Mouse (Mus musculus) CH12.LX (cell line): ENCODE measurements around the gene Eml3. TPM values are rescaled to one million over a fixed set of nuclear protein-coding genes. Genes with fewer than 3 reads are reported as not detected.
A peak's percentile ranks its signal among the peaks of the same experiment; 100 is the strongest.

Experiments
- DNase-seq: peaks from one replicate; pipeline ENCODE4 v3.0.0-alpha.2; 2013; ENCODE audit errors: extremely low read depth
- H3K27ac ChIP-seq: 2 replicates; pipeline ENCODE4 v1.5.1; 2012; ENCODE audit warnings: low read depth, mild to moderate bottlenecking, control low read depth, moderate library complexity; ENCODE audit not compliant: insufficient read depth
- H3K27me3 ChIP-seq: replicated peaks from 2 replicates; pipeline ENCODE3; 2012; ENCODE audit warnings: inconsistent platforms
- H3K36me3 ChIP-seq, 2 experiments: replicated peaks in 1 of 2; 2 replicates each; pipeline versions ENCODE3 to v1.6.1; 2012; ENCODE audit warnings: inconsistent platforms in 1 of 2, low read length in 1 of 2, mild to moderate bottlenecking in 1 of 2, mixed read lengths in 1 of 2, moderate library complexity in 1 of 2; ENCODE audit not compliant: control insufficient read depth in 1 of 2, insufficient read depth in 1 of 2
- H3K4me1 ChIP-seq, 2 experiments: 2 replicates each; pipeline ENCODE4 v1.6.1; 2012; ENCODE audit warnings: inconsistent platforms in 1 of 2, moderate library complexity in 1 of 2; ENCODE audit not compliant: insufficient read depth in 2 of 2, control insufficient read depth in 1 of 2
- H3K4me2 ChIP-seq: 2 replicates; pipeline ENCODE4 v1.6.1; 2012; ENCODE audit warnings: low read depth, mild to moderate bottlenecking, control low read depth; ENCODE audit not compliant: poor library complexity, insufficient read depth, severe bottlenecking
- H3K4me3 ChIP-seq, 3 experiments: fragments of 150-350 bp in 1 of 3; sonication (generic) in 1 of 3; replicated peaks in 1 of 3; 2 replicates each; pipeline versions ENCODE3 to v1.5.1; 2011 to 2012; ENCODE audit warnings: low read depth in 2 of 3, low read length in 2 of 3, mild to moderate bottlenecking in 2 of 3, moderate library complexity in 2 of 3, control low read depth in 1 of 3, improper control_type of control experiment in 1 of 3, inconsistent platforms in 1 of 3, mixed read lengths in 1 of 3; ENCODE audit not compliant: poor library complexity in 1 of 3
- H3K79me2 ChIP-seq: replicated peaks from 2 replicates; pipeline ENCODE4 v1.6.1; 2012; ENCODE audit warnings: mild to moderate bottlenecking, moderate library complexity; ENCODE audit not compliant: control insufficient read depth, poor library complexity, insufficient read depth, severe bottlenecking; ENCODE audit errors: extremely low read depth
- H3K9ac ChIP-seq: 2 replicates; pipeline ENCODE4 v1.6.1; 2012; ENCODE audit warnings: low read depth, mild to moderate bottlenecking, control low read depth, moderate library complexity; ENCODE audit not compliant: insufficient read depth
- H3K9me3 ChIP-seq: replicated peaks from 2 replicates; pipeline ENCODE3; 2012; ENCODE audit warnings: low read length, inconsistent platforms, mixed read lengths
- BHLHE40 ChIP-seq: IDR thresholded peaks from 2 replicates; pipeline ENCODE4 v1.6.1; 2011; ENCODE audit warnings: mild to moderate bottlenecking, low read depth, low read length, improper control_type of control experiment
- CTCF ChIP-seq, 2 experiments: IDR thresholded peaks in 1 of 2; conservative IDR thresholded peaks in 1 of 2; 2 replicates each; pipeline ENCODE4 v1.5.1; 2011 to 2012; ENCODE audit warnings: low read depth in 2 of 2, low read length in 2 of 2, improper control_type of control experiment in 1 of 2, inconsistent platforms in 1 of 2, mild to moderate bottlenecking in 1 of 2, moderate library complexity in 1 of 2
- ELF1 ChIP-seq: IDR thresholded peaks from 2 replicates; pipeline ENCODE4 v1.6.1; 2014; ENCODE audit warnings: low read depth, mild to moderate bottlenecking, inconsistent platforms, low read length, improper control_type of control experiment
- HCFC1 ChIP-seq: IDR thresholded peaks from 2 replicates; pipeline ENCODE4 v1.6.1; 2012; ENCODE audit warnings: low read depth, mild to moderate bottlenecking, inconsistent platforms, low read length, improper control_type of control experiment
- JUND ChIP-seq: conservative IDR thresholded peaks from 2 replicates; pipeline ENCODE4 v1.6.1; 2011; ENCODE audit warnings: low read depth, low read length, improper control_type of control experiment
- KAT2A ChIP-seq: IDR thresholded peaks from 2 replicates; pipeline ENCODE4 v1.6.1; 2012; ENCODE audit warnings: low read length, improper control_type of control experiment, inconsistent platforms; ENCODE audit not compliant: insufficient replicate concordance
- MAFK ChIP-seq: IDR thresholded peaks from 2 replicates; pipeline ENCODE4 v1.6.1; 2011; ENCODE audit warnings: low read length, improper control_type of control experiment; ENCODE audit not compliant: insufficient replicate concordance
- MAX ChIP-seq: IDR thresholded peaks from 2 replicates; pipeline ENCODE4 v1.6.1; 2011; ENCODE audit warnings: low read length, improper control_type of control experiment
- MAZ ChIP-seq: IDR thresholded peaks from 2 replicates; pipeline ENCODE4 v1.6.1; 2012; ENCODE audit warnings: low read depth, mild to moderate bottlenecking, inconsistent platforms, low read length, improper control_type of control experiment, moderate library complexity
- MXI1 ChIP-seq: IDR thresholded peaks from 2 replicates; pipeline ENCODE4 v1.6.1; 2011; ENCODE audit warnings: mild to moderate bottlenecking, low read depth, low read length, improper control_type of control experiment
- NELFE ChIP-seq: IDR thresholded peaks from 2 replicates; pipeline ENCODE4 v1.6.1; 2011; ENCODE audit warnings: low read depth, low read length, improper control_type of control experiment
- NRF1 ChIP-seq: IDR thresholded peaks from 2 replicates; pipeline ENCODE4 v1.6.1; 2014; ENCODE audit warnings: low read depth, mild to moderate bottlenecking, inconsistent platforms, low read length, improper control_type of control experiment, moderate library complexity
- PAX5 ChIP-seq: IDR thresholded peaks from 2 replicates; pipeline ENCODE4 v1.6.1; 2012; ENCODE audit warnings: low read length, inconsistent platforms, mixed read lengths
- POLR2A ChIP-seq: IDR thresholded peaks from 2 replicates; pipeline ENCODE4 v1.6.1; 2011; ENCODE audit warnings: low read depth, mild to moderate bottlenecking, improper control_type of control experiment, low read length
- SIN3A ChIP-seq: IDR thresholded peaks from 2 replicates; pipeline ENCODE4 v1.6.1; 2012; ENCODE audit warnings: low read length, improper control_type of control experiment, inconsistent platforms
- SMC3 ChIP-seq: IDR thresholded peaks from 2 replicates; pipeline ENCODE4 v1.6.1; 2011; ENCODE audit warnings: low read depth, low read length, improper control_type of control experiment
- TBP ChIP-seq: conservative IDR thresholded peaks from 2 replicates; pipeline ENCODE4 v1.6.1; 2011; ENCODE audit warnings: low read depth, low read length, improper control_type of control experiment
- TCF12 ChIP-seq: IDR thresholded peaks from 2 replicates; pipeline ENCODE4 v1.6.1; 2014; ENCODE audit warnings: low read depth, mild to moderate bottlenecking, inconsistent platforms, low read length, improper control_type of control experiment
- UBTF ChIP-seq: IDR thresholded peaks from 2 replicates; pipeline ENCODE4 v1.6.1; 2012; ENCODE audit warnings: low read depth, mild to moderate bottlenecking, inconsistent platforms, low read length, improper control_type of control experiment, moderate library complexity
- dilution Hi-C: fragments of 300-500 bp; cut with MboI; formaldehyde crosslinking; loops from 2 replicates; pipeline ENCODE4 v1.14.3; 2020; ENCODE audit warnings: low sequenced_read_pairs; ENCODE audit not compliant: extremely low pct_unique_long_range_greater_than_20kb, extremely low pct_ligation_motif_present
- in situ Hi-C: fragments of 300-500 bp; cut with MboI; formaldehyde crosslinking; loops from 3 replicates; pipeline ENCODE4 v1.14.3; 2019; ENCODE audit warnings: low sequenced_read_pairs, low pct_ligation_motif_present, low pct_unique_long_range_greater_than_20kb, mixed read lengths
- polyA plus RNA-seq: library from polyadenylated mRNA; unstranded; fragments of >175 nt; gene quantifications from 2 replicates; pipeline ENCODE4 v1.2.1, GENCODE M21; 2012; ENCODE audit warnings: low read depth; ENCODE audit not compliant: insufficient read length
- total RNA-seq, 2 experiments: library from RNA; depleted of rRNA; stranded (reverse); fragments of 300-350 nt in 1 of 2; fragments of >200 nt in 1 of 2; gene quantifications; 2 replicates each; pipeline ENCODE4 v1.2.3; 2012 to 2014

Gene Eml3
- total and polyA plus RNA-seq, 3 experiments: 18.7 to 37.3 (median 33.3) TPM

GRCm38 (mm10) chr19:8919000-8919399 is 10.4 kb upstream of the Eml3 start (continued):
- TF ChIP-seq SIN3A: no peak; the same call in 1 of the 2 replicates
- no peak for TF ChIP-seq KAT2A
- TF ChIP-seq TCF12: no peak
- TF ChIP-seq CTCF (conservative IDR thresholded peaks at IDR 0.05 in 1 of 2, IDR thresholded peaks at IDR 0.05 in 1 of 2; ENCODE audit: low read depth in 2 of 2, low read length in 2 of 2): 0 out of 4 replicates have a peak, but pooled peaks of 1 of the 2 experiments have one; percentile 24
- TF ChIP-seq BHLHE40: no peak
- TF ChIP-seq MAX: no peak
- TF ChIP-seq NRF1: no peak
- 0 out of 2 replicates have a peak, but pooled peaks have one; percentile 19 for TF ChIP-seq MAZ
- no peak for TF ChIP-seq PAX5
- 0 out of 2 replicates have a peak, but pooled peaks have one; percentile 52 for TF ChIP-seq MAFK
- TF ChIP-seq POLR2A: peak; percentile 55

GRCm38 (mm10) chr19:8919684-8920072 is 9.7 kb upstream of the Eml3 start:
- Histone ChIP-seq H3K4me3 (peak overlapping the region; percentile 39 to 81 (median 46)), H3K4me1 (peaks cover 0 to 18% of the 10 kb centered on the region in 2 experiments; a peak in 2 of 4 replicates), H3K9ac (peak overlapping the region; percentile 96), H3K27me3 (no peaks in the 10 kb centered on the region), H3K79me2 (peaks cover 19% of the 10 kb centered on the region), H3K27ac (peak overlapping the region; percentile 96), H3K9me3 (no peaks in the 10 kb centered on the region), H3K4me2 (peak overlapping the region; percentile 93), H3K36me3 (peaks cover 25 to 42% of the 10 kb centered on the region in 2 experiments)
- TF ChIP-seq CTCF (conservative IDR thresholded peaks at IDR 0.05 in 1 of 2, IDR thresholded peaks at IDR 0.05 in 1 of 2; ENCODE audit: low read depth in 2 of 2, low read length in 2 of 2) (no peak), NRF1 (no peak), SIN3A (peak; percentile 51; the same call in 1 of the 2 replicates), UBTF (no peak), KAT2A (no peak), SMC3 (no peak), PAX5 (no peak)
- in situ Hi-C loops: no loop called here
- dilution Hi-C loops: no loop called here
- no peak for DNase-seq

GRCm38 (mm10) chr19:8920073-8920736 is 9.1 kb upstream of the Eml3 start, which contains the start of gene B3gat3:
TSS of gene B3gat3 (plus strand) at chr19:8920374.
- Histone ChIP-seq H3K36me3 (peaks cover 21 to 39% of the 10 kb centered on the region in 2 experiments), H3K79me2 (peaks cover 19% of the 10 kb centered on the region), H3K27ac (peak within 1 kb of the TSS; percentile 96), H3K4me3 (peak within 1 kb of the TSS; percentile 81 to 95 (median 94)), H3K4me2 (peak within 1 kb of the TSS; percentile 93), H3K4me1 (peaks cover 0 to 18% of the 10 kb centered on the region in 2 experiments; a peak in 2 of 4 replicates), H3K9me3 (no peaks in the 10 kb centered on the region), H3K27me3 (no peaks in the 10 kb centered on the region), H3K9ac (peak within 1 kb of the TSS; percentile 96)
- DNase-seq: peak; percentile 89
- TF ChIP-seq HCFC1 (peak; percentile 78), TCF12 (0 out of 2 replicates have a peak, but pooled peaks have one; percentile 40), KAT2A (peak; percentile 45; the same call in 1 of the 2 replicates), MAZ (no peak; the same call in 1 of the 2 replicates), MXI1 (peak; percentile 67), TBP (peak; percentile 54; the same call in 1 of the 2 replicates), UBTF (0 out of 2 replicates have a peak, but pooled peaks have one; percentile 24), POLR2A (peak; percentile 94), NELFE (peak; percentile 81; the same call in 1 of the 2 replicates), SIN3A (peak; percentile 1; the same call in 1 of the 2 replicates), ELF1 (peak; percentile 85), JUND (no peak), CTCF (conservative IDR thresholded peaks at IDR 0.05 in 1 of 2, IDR thresholded peaks at IDR 0.05 in 1 of 2; ENCODE audit: low read depth in 2 of 2, low read length in 2 of 2) (no peak)
- dilution Hi-C loops (no loop called here), in situ Hi-C loops (no loop called here)
